Mouse (Mus musculus): ENCODE data around the gene Cfap97d1.

The Cfap97d1 gene

GRCm38 (mm10) chr11:102037789-102038188 lies 53.7 kb downstream of the Cfap97d1 start:
- no peak for DNase-seq (ENCODE audit: low spot score)

- no peak for DNase-seq (ENCODE audit: low spot score)
Observed at GRCm38 (mm10) chr11:102039487-102040137, 55.5 kb downstream of the Cfap97d1 start.

GRCm38 (mm10) chr11:102040138-102040524 lies 56.1 kb downstream of the Cfap97d1 start:
- peak; percentile 70 for DNase-seq (ENCODE audit: low spot score)

GRCm38 (mm10) chr11:102040646-102041045 lies 56.6 kb downstream of the Cfap97d1 start:
- DNase-seq (ENCODE audit: low spot score): no peak

- no peak for DNase-seq (ENCODE audit: low spot score)
Observed at GRCm38 (mm10) chr11:102041350-102041949, 57.4 kb downstream of the Cfap97d1 start, which contains the start of gene Cd300lg. Gene Cd300lg (plus strand): TSS chr11:102041509.
